Mouse (Mus musculus): ENCODE results near the gene Lcn6. TPM values are rescaled to one million over a fixed set of nuclear protein-coding genes. Genes with fewer than 3 reads are reported as not detected.
"Not testable (repeated sequence)": the region's sequence is repeated elsewhere in the genome, so short reads cannot be mapped to it uniquely, and the experiment has no call there.

Gene Lcn6
- total RNA-seq, 1 experiment from 2014 or later: not detected

DNA sequence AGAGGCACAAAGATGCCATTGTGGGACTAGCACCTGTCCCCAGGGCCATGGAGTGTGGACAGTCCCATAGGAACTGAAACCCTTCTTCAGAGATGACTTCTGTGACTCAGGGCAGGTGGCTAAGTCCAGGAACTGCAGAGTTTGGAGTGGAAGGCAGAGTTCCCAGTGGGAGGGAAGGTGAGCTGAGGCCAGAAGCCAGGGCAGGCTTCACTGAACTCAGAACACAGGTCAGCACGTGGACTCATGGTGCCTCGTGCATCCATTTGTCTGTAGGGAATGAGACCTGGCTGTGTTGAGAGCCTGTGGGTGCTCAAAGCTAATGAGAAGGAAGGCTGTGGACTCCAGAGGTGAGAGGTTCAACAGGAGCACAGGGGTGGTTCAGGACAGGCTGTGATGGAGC is 22.1 kb downstream of the Lcn6 start:
- no peak for ATAC-seq (replicated peaks; ENCODE audit: insufficient number of reproducible peaks, low FRiP score, low TSS enrichment, poor library complexity, severe bottlenecking)

DNA sequence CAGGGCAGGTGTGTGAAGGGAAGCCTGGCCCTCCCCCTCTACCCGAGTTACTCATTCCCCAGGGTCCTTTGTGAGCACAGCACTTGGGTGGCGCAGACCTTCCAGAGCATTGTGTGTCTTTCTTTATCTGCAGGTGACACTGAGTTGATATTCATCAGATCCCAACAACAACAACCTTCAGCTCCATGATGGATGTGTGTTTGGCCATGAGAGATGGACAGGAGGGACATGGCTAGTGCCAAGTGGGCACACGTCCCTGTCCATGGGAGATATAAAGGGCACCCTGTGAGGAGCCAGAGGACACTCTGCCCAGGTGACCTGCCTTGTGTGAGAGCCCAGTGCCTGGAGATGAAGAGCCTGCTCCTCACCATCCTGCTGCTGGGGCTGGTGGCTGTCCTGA is 23.2 kb downstream of the Lcn6 start, which contains the start of gene Obp2a:
Gene Obp2a (plus strand): TSS at position 301 of the 400 bp plus-strand sequence.
- not testable (repeated sequence) for ATAC-seq (replicated peaks; ENCODE audit: insufficient number of reproducible peaks, low FRiP score, low TSS enrichment, poor library complexity, severe bottlenecking)

DNA sequence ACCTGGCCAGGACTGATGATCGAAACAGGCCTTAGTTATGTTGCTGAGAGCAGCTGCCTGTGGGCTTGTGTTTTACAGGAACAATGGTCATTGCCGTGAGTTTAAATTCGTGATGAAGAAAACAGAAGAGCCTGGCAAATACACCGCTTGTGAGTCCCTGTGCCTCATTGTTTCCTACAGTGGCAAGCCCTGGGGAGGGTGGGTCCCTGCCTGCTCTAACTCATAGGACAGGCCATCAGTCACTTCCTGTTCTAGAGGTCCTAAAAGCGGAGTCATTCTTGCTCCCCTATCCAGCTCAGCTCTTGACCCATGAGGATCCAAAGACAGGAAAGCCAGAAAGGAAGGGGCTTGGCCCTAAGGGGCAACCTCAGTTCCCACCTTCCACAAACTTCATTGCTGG is 24.4 kb downstream of the Lcn6 start:
- ATAC-seq (replicated peaks; ENCODE audit: insufficient number of reproducible peaks, low FRiP score, low TSS enrichment, poor library complexity, severe bottlenecking): no peak

GRCm38 (mm10) chr2:25703706-25704105 is 27.1 kb downstream of the Lcn6 start:
- no peak for ATAC-seq (replicated peaks; ENCODE audit: insufficient number of reproducible peaks, low FRiP score, low TSS enrichment, poor library complexity, severe bottlenecking)

- peak; percentile 73 for ATAC-seq (replicated peaks; ENCODE audit: insufficient number of reproducible peaks, low FRiP score, low TSS enrichment, poor library complexity, severe bottlenecking)
These were observed 30.3 kb downstream of the Lcn6 start, which contains the start of gene Bmyc for GRCm38 (mm10) chr2:25706643-25707481. Gene Bmyc (plus strand): TSS chr2:25706739.

- peak; percentile 40; the same call in 1 of the 2 replicates for ATAC-seq (replicated peaks; ENCODE audit: insufficient number of reproducible peaks, low FRiP score, low TSS enrichment, poor library complexity, severe bottlenecking)
These were observed 31.5 kb downstream of the Lcn6 start for GRCm38 (mm10) chr2:25708121-25708520.

DNA sequence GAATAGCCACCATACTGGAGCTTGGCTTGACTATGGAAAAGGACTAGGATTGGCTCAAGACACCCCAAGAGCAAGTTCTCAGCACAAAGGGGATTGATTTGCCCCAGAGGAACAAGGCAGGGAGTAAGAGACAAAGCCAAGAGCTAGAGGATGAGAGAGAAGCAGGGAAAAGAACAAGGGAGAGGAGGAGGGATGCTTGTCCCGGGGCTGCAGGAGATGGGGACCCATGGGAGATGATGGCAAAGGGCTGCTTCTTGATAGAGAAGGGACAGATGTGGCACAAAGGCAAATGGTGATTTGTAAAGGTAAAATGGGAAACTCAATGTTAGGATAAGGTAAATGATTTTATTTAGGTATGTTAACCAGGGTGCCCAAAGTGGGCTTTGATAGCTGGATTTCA is 32.5 kb downstream of the Lcn6 start:
- ATAC-seq (replicated peaks; ENCODE audit: insufficient number of reproducible peaks, low FRiP score, low TSS enrichment, poor library complexity, severe bottlenecking): not testable (repeated sequence)

DNA sequence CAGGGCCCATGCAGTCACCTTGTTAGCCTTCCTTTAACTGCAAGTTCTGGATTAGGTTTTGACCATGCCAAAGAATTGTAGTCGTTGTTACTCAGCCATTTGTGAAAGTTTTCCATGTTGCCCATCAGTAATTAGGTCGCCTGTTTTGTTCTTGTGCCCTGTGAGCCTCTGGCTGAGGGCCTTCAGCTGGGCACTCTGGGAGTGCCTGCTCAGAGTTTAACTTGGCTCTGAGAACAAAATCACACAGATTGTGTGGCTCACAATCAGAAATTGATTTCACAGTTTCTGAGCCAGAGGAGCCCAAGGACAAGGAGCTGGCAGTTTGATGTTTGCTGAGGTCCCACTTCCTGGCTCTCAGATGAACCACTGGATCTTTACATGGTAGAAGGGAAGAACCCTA is 33.2 kb downstream of the Lcn6 start:
- ATAC-seq (replicated peaks; ENCODE audit: insufficient number of reproducible peaks, low FRiP score, low TSS enrichment, poor library complexity, severe bottlenecking): not testable (repeated sequence)

- ATAC-seq (replicated peaks; ENCODE audit: insufficient number of reproducible peaks, low FRiP score, low TSS enrichment, poor library complexity, severe bottlenecking): not testable (repeated sequence)
These were observed 35.1 kb downstream of the Lcn6 start for GRCm38 (mm10) chr2:25711641-25712040.

GRCm38 (mm10) chr2:25717222-25717621 is 40.6 kb downstream of the Lcn6 start:
- no peak for ATAC-seq (replicated peaks; ENCODE audit: insufficient number of reproducible peaks, low FRiP score, low TSS enrichment, poor library complexity, severe bottlenecking)

Other genes starting within 250 kb of the Lcn6 start
- gene Abca2, start 248.1 kb upstream of the Lcn6 start, total RNA-seq (2017): 16.8 to 46.8 TPM (median 17.5 TPM) in 3 replicates
- not detected in 3 replicates for gene Clic3, start 219.9 kb upstream of the Lcn6 start, total RNA-seq (2017)
- 21.4 to 39.6 TPM (median 32.9 TPM) in 3 replicates for gene Paxx, start 215.7 kb upstream of the Lcn6 start, total RNA-seq (2017)
- gene Ptgds, start 206.7 kb upstream of the Lcn6 start, total RNA-seq (2017): not detected in 3 replicates
- not detected in 3 replicates for gene Lcn12, start 182.9 kb upstream of the Lcn6 start, total RNA-seq (2017)
- gene Fbxw5, start 176.0 kb upstream of the Lcn6 start, total RNA-seq (2017): 33.3 to 58.1 TPM (median 38.6 TPM) in 3 replicates
- gene C8g, start 175.1 kb upstream of the Lcn6 start, total RNA-seq (2017): not detected in 3 replicates
- 16.6 to 29.4 TPM (median 18.0 TPM) in 3 replicates for gene Traf2, start 129.8 kb upstream of the Lcn6 start, total RNA-seq (2017)
- gene Edf1, start 118.9 kb upstream of the Lcn6 start, total RNA-seq (2017): 80.0 to 121 TPM (median 114 TPM) in 3 replicates
- gene Mamdc4, start 101.9 kb upstream of the Lcn6 start, total RNA-seq (2017): 2.8 to 6.2 TPM in 2 of 3 replicates, not detected in the other
- gene Phpt1, start 101.6 kb upstream of the Lcn6 start, total RNA-seq (2017): 0.67 to 1.9 TPM (median 1.1 TPM) in 3 replicates
- 0.10 TPM in 1 of 3 replicates, not detected in the others for gene Ajm1, start 95.0 kb upstream of the Lcn6 start, total RNA-seq (2017)
- gene Rabl6, start 68.3 kb upstream of the Lcn6 start, total RNA-seq (2017): 42.7 to 71.6 TPM (median 51.7 TPM) in 3 replicates
- not detected in 3 replicates for gene Ccdc183, start 59.1 kb upstream of the Lcn6 start, total RNA-seq (2017)
- 12.4 to 19.4 TPM (median 14.3 TPM) in 3 replicates for gene Tmem141, start 54.8 kb upstream of the Lcn6 start, total RNA-seq (2017)
- gene Fcna, start 48.8 kb upstream of the Lcn6 start, total RNA-seq (2017): not detected in 3 replicates
- not detected in 3 replicates for gene Lcn8, start 23.7 kb upstream of the Lcn6 start, total RNA-seq (2017)
- not detected in 3 replicates for gene Lcn5, start 18.8 kb upstream of the Lcn6 start, total RNA-seq (2017)
- gene Lcn10, start 5.9 kb downstream of the Lcn6 start, total RNA-seq (2017): not detected in 3 replicates
- gene Obp2a, start 23.3 kb downstream of the Lcn6 start, total RNA-seq (2017): not detected in 3 replicates
- 1.5 to 4.4 TPM (median 3.9 TPM) in 3 replicates for gene Bmyc, start 30.0 kb downstream of the Lcn6 start, total RNA-seq (2017)
- gene Obp2b, start 60.2 kb downstream of the Lcn6 start, total RNA-seq (2017): not detected in 3 replicates
- not detected in 3 replicates for gene Lcn3, start 88.8 kb downstream of the Lcn6 start, total RNA-seq (2017)
- gene Lcn11, start 100.2 kb downstream of the Lcn6 start, total RNA-seq (2017): not detected in 3 replicates
- not detected in 3 replicates for gene Gm13539, start 105.5 kb downstream of the Lcn6 start, total RNA-seq (2017)
- gene Glt6d1, start 139.1 kb downstream of the Lcn6 start, total RNA-seq (2017): not detected in 3 replicates
- gene Lcn9, start 146.4 kb downstream of the Lcn6 start, total RNA-seq (2017): not detected in 3 replicates
- 0.39 TPM in 1 of 3 replicates, not detected in the others for gene Sohlh1, start 170.5 kb downstream of the Lcn6 start, total RNA-seq (2017)
- 0.43 TPM in 1 of 3 replicates, not detected in the others for gene Kcnt1, start 186.9 kb downstream of the Lcn6 start, total RNA-seq (2017)